Mouse (Mus musculus) heart, postnatal 4 days (tissue): ENCODE measurements at regions not wholly inside any gene's neighbourhood (a gene's known extent, or its start where the extent isn't known, plus 50 kb on each side); places are given as distances from the start of the nearest gene placed in this dataset.
A peak's percentile ranks its signal among the peaks of the same experiment; 100 is the strongest.

Source experiments
- DNase-seq: peaks from one replicate; pipeline ENCODE4 v3.0.0; 2021

DNA sequence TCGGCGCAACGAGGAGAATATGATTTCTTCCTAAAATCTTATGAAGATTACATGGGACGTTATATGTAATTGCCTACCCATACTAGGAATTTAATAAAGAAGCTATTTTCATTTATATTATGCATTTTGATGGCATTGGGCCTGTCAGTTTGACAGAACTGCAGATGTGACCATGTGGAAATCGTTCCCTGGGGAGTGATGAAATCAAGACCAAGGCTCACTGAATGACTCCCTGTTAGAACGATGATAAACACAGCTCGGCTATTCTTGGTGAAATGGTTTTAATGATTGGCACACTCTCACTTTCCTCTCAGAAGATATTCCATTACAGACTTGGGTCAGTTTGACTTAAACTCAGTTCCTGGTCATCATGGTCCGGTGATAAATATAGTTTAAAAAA lies 246.4 kb downstream of the Btg1 start:
- no peak for DNase-seq

DNA sequence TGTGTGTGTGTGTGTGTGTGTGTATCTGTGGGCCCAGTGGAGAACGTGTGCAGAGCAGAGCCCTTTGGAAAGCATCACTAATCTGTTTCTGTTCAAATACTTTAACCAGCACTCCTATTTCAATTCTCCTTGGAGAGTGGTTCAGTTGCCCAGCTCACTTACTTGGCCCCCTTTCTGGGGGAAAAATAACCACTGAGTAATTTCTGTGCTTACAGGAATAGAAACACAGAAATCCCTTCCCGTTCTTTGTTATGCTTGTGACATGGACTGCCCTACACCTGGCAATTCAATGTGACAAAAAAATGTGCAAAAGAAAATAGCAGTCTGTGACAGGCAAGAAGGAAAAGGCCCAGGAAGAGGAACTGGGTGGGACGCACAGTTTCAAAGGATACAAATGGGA lies 249.7 kb downstream of the Btg1 start:
- no peak for DNase-seq

DNA sequence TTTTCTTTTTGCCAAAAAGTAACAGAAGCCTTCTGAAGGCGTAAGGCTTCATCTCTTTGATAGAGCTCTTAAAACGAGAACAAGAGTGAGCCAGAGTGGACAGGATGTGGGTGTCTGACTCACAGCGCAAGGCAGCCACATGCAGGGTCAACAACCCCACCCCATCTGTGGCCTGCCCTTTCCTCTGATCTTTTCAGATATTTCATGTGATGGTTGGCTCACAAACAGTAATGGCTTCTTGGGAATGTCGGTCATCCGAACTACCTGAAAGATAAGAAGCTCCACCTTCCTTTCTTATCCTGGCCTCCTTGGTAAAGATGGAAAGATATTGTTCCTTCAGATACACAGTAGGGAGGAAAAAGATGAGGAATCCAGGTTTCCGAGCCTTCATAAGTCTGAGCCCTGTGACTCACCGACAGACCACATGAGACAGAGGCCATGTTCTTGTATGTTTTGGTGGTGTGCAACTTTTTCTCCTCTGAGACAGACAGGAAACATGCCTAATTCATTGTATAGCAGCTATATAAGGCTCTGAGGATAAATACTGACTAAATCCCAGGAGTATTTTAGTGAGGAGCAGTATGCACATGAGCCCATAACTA lies 254.9 kb downstream of the Btg1 start:
- DNase-seq = no peak

DNA sequence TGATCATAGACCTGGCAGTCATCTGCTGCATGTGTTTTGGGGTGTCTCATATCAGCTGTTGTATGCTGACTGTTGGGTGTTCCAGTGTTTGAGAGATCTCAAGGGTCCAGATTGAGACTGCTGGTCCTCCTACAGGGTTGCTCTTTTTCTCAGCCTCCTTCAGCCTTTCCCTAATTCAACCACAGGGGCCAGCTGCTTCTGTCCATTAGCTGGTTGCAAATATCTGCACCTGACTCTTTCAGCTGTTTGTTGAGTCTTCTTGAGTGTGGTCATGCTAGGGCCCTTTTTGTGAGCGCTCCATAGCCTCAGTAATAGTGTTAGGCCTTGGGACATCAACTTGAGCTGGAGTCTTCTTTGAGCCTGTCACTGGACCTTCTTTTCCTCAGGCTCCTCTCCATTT lies 257.8 kb downstream of the Btg1 start:
- no peak for DNase-seq

DNA sequence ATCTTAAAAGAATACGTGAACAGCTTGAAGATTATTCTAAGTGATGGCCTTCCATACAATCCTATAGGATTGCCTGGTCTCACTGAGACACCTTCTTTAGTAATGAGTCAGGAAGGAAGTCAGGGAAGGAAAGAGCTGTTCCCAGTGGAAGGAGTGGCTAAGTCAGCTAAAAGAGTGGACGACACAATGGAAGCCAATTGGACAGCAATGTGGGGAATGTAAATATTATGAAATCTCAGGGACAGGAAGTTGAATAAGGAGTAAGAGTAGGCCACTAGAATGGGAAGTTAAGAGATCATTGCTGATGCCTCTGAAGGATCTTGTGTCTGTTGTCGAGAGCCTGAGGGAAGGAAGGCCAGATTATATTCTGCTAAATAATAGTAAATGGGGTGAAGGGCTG lies 258.9 kb downstream of the Btg1 start:
- no peak for DNase-seq

DNA sequence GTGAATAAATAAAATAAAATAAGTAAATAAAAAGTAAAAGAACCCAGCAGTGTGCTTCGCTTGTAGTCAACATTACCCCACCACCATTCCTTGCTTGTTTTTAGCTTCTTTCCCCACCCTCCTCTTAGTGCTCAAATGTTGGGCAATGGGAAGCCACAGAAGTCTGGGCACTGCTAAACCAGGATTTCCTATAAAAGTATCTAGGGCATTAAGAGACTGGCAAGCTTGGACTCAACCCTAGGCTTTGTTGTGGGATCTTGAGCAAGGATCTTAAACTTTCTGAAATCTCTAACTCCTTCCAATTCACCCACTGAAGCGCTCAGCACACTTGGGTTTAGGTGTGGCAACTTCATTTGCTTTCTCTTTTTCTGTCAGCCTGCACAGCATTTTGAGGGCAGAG lies 262.6 kb downstream of the Btg1 start:
- DNase-seq = no peak

DNA sequence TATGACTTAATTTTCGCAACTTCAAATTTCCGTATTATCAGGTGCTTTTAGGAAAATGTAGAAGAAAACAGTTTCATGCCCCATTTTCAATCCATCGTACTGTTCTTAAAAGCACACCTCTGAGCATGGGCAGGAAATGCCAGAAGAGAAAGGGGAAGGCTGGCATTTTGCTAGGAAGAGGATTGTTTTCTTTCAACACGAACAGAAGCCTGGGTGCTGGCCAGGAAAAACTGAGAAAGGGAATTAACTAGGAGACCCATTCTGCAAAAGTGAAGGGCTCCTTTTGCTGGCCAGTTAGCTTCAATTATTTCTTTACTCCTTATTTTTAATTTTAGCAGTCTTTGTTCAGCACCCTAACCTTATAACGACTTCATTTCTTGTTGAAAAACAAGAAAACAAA lies 264.0 kb downstream of the Btg1 start:
- DNase-seq = peak; percentile 24

DNA sequence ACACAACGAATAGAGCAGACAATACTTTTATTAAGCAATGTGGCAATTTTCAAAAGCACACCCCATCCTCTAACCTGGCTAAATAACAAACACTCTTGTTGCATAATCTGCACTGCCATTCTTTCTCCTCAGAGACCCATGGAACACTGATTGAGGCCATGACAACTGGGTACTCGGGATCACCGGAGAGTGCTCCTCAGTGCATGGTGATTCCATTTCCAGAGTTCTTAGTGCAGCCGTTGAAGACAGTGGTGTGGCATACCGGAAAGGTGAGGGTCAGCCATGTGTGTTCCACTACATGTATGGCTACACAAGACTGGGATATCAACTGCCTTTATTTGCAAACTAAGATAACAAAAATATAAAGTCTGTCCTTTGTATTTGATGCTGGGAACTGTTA lies 264.4 kb downstream of the Btg1 start:
- DNase-seq = no peak

DNA sequence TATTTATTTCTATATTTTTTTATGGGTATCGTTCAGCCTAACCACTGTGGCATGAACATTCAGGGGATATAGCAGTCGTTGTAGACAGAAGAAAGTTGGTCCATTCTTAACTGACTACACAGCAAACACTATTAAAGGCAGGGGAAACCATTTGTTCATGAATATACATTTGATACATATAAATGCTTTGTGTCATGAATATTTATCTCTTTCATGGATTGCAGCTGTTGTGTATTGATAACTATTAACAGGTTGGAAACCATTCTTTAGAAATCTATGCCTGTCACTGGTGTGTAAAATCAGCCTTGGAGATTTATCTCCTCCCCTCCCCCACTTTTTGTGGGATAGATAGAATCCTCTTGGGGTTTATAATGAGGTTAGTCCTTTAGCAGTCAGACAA lies 264.9 kb downstream of the Btg1 start:
- DNase-seq = no peak

DNA sequence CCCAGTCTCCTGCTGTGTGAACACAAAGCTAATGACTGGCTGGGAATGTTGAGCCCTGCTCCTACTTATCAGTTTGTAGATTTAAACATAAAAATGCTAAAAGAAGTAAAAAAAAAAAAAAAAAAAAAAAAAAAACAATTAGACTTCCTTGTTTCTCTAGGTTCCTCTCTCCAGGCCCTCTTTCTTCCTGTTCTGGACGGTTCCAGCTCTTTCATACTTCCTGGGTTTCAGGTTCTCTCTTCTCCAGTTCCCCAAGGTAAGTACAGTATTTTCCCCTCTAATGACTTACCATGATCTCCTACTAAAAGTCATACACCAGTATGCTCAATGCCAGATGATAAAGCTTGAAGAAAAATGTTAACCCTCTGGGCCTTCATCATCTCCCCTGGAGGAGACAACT lies 284.3 kb downstream of the Btg1 start:
- no peak for DNase-seq

DNA sequence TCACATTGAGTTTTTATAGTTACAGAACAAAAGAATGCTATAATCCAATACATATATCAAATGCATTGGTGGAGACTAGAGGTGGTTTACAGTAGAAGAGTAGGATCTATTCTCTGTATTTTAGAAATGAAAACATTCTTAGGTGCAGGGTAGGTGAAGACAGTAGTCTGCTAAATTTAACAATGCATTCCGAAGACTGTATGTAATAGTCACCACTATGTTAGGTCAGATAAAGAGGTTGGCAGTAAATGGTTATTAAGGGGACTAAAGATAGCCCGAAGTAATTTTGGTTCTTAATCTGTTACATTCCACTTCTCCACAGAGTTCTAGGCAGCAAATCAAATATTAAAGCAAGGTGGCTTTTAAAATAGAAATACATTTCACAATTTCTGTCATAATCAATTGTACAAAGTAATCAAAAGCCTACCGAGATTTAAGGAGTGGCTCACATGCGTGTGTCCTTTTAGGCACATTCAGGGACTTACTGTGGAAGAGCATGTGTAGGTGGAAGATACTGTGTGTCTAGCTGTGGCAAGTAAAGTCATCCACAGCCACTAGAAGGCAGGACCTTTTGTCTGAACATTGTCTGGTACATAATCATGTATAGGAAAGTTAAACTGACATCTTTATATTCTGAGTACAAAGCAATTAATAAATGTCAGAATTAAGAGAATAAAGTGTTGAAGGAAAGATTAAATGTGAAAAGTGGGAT lies 288.4 kb downstream of the Btg1 start:
- no peak for DNase-seq

DNA sequence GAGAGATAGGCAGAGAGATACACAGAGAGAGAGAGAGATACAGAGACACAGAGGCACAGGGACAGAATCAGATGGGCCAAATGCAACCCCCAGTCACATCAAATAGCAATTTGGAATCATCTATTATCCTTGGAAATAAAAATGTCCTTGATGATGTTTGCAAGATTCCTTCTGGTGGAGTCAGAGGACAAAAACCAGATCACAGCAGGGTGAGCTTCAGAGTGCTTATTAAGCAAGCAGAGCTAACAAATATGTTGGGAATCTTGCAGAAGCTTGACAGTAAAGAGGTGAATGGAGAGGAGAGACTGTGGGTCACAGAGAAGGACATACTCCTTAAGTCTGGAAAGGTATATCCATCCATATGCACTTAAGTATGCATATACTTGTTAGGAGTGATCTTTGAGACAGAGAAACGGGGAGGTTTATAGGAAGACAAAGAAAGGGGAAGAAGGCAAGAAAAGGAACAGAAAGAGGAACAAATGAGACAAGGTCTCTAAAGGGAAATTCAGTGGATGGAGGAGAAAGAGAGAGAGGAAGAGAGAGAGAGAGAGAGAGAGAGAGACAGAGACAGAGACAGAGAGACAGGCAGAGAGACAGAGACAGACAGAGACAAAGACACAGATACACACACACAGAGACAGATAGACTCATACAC lies 293.0 kb downstream of the Btg1 start:
- DNase-seq = no peak

DNA sequence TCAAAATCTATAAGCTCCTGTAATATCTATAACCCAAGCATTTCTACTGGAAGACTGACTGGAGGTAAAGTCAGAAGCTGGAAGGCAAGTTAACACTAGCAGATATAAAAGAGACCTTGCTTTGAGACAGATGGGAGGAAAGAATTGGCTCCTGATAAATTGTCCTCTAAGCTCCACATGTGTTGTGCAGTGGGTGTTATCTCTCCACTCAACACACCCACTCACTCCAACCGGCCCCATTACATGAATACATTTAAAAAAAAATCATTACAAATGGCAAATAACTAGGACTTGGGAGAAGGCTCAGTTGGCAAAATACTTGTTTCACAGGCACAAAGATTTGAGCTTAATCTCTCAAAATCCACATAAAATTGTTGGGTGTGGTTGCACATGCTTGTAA lies 304.4 kb downstream of the Btg1 start:
- DNase-seq = no peak

DNA sequence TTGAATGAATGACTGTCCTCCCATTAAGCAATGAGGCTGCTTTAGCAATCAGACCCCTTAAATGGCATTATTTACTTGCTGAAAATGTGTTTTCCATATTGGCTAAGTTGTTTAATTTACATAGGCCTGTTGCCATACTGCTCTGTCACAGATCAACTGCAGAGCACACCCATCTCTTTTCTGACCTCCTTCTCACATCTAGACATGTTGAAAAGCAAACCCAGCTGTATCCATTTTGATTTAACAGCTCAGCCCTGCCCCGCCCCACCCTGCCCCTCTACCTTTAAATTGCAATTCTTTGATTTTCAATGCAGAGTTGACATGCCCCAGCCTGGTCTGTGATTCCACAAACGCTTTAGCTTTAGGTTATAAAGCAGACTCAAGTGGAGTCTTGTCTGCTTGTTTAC lies 307.5 kb downstream of the Btg1 start:
- no peak for DNase-seq

DNA sequence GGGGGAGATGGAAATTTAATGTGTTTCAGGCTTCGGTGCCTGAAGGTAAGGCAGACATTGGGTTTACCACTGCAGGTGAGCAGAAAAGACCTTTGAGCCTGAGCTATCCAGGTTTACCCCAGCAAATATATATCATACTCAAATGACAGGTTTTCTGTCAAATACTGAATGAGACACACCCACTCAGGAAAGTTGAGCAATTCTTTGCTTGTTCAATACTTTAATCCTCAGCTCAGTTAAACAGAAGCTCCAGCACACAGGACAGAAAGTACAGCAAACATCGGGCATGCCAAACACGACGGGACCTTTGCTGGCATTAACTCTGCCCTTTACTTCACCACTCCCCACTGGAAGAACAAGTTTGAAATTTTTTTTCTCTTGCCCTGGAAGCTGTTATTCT lies 307.9 kb downstream of the Btg1 start:
- no peak for DNase-seq

DNA sequence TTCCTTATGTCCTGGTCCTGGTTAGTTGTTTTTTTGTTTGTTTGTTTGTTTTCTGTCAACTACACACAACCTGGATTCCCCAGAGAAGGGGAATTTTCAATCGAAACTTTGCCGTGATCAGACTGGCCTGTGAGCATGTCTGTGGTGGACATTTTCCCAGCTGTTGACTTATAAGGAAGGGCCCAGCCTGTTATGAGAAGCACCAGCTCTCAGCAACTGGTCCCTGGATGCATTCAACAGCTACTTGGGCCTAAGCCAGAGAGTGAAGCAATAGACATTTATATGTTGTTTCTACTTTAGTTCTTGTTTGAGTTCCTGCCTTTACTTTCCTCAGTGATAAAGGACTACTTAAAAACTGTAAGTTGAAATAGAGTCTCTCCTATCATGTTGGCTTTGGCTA lies 309.0 kb downstream of the Btg1 start:
- DNase-seq = peak; percentile 20

DNA sequence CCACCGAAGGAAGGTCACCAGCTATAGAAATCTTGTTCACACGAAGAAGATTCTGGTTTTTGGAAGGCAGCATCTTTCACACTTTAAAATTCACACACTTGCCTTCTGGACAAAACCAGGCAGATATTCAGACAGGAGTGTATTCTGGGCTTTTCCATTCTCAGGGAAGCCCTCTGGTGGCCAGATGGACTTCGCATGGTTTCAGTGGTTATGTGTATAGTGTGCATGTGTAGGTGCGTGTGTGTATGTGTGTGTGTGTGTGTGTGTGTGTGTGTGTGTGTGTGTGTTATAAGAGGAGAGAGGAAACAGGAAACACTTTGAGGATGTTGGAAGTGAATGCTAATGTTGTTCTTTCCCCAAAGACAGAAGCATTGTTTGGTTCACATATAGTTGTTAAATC lies 317.9 kb downstream of the Btg1 start:
- peak; percentile 72 for DNase-seq

DNA sequence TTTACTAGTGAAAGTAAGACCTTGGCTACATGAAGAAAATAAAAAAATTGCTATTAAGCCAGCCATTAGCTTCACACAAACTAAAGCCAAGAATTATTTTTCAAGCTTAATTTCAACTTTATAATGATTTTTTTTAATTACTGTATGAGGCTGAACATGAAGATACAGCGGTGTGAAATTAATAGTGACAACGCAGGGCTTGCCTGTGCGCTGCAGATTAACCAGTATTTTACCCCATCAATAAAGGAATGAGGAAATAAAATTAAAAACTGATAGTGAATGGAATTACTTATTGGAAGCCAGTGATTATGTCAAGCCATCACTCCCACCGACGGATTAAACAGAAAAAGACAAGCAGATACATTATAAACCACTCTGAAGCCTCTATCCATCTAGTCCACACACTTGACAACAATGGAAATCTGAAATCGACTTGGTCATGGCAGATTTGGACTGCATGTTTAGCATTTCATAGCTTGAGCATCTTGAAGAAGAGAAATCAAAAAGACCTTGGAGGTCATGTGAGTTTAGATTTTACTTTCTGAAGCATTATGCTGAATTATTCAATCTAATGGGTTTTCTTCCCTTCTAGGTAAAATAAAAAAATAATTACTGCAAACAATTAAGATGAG lies 324.2 kb downstream of the Btg1 start:
- DNase-seq = no peak

DNA sequence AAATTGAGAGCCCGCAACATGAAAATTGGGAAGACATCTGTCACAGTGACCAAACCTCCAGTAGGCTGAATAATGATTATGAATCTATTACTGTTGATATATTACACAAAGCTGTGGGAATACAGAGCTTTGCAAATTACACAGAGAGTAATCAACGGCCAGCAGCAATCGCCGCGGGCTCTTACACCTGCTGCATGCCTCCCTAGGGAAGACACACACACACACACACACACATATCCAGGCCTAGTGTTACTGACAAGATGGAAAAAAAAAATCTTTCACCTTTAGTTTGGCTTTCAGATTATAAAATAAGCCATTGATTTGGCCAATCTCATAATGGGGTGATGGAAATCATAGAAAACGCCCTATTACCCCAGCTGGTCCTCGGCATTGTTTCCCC lies 327.4 kb downstream of the Btg1 start:
- no peak for DNase-seq

DNA sequence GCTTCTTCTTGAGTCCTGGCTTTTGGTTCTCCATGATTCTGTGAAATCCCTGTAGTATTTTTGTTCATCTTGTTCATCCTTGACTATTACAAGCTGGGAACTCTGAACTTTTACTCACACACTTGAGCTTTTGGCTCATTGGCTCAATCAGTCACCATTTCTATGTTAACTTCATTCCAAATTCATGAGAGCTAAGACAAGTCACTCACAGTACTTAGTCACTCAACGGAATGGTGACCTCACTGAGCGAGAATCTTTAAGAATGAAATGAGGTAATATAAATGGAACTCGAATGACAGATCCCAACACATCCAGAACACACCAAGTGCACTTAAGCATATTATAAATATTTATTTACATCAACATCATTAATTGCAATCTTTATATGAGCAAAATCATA lies 331.2 kb downstream of the Btg1 start:
- DNase-seq = no peak

DNA sequence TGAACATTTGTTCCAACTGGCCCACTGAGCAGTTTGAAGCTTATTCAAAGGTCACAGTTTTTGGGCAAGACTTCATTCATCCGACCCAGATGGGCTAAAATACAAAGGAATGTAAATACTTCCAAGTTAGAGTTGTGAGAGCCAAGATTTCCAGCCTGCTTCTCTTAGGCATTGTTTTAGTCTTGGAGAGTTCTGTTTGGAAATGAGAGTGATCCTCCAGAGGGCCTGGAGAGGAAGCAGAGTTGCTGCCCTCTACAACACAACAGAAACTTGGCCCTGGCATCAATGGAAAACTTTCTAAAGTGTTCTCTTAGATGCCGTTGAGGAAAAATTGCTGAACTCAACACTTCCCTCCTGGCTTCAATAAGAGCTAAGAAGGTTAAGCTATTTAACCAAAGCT lies 332.1 kb downstream of the Btg1 start:
- DNase-seq = peak; percentile 21

DNA sequence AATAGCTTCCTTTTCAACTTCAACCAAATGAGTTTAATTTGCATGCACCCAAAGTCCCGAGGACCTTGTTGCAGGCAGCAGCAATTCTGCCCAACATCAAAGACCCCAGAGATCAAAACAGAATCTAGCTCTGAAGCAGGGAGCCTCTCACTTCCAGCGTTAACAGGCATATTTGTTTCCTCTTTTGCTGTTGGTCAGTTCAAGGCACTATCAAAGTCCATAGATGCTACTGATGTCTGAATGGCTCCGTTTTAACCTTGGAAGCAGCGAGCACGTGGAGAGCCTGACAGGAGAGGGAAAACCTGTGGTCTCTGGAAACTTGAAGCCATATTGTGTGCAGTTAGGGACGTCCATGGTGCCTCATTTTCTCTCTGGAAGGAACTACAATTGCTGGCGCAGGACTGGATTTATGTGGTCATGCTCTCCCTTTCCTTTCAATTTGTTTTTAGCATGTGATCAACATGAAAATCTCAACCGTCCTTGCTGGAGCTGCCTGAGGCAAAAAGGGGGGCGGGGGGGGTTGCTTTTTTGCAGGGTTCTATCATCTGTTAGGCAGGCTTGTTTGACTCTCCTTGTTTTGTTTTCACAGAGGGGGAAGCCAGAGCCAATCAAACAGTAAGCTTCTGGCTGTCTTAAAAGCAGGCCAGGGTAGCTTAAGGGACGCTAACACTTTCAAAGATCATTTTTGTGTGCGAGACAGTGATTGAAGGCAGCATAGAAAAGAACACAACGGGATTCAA lies 338.4 kb downstream of the Btg1 start:
- DNase-seq = no peak
